Mouse (Mus musculus) gastrocnemius, adult 18-20 months (tissue): Measurements from ENCODE around the gene Olfr96. TPM values are rescaled to one million over a fixed set of nuclear protein-coding genes. Genes with fewer than 3 reads are reported as not detected.

Experiments used
- DNase-seq: peaks from one replicate; pipeline ENCODE4 v3.0.0; 2021; ENCODE audit warnings: low spot score
- total RNA-seq, 2 experiments: library from RNA; stranded (reverse); gene quantifications; 2 replicates each; pipeline ENCODE4 v1.2.3; 2021

Olfr96 gene
- total RNA-seq, 2 experiments from 2014 or later = not detected

GRCm38 (mm10) chr17:37270702-37271092 lies 50.8 kb downstream of the Olfr96 start:
- peak; percentile 58 for DNase-seq

GRCm38 (mm10) chr17:37275626-37276248 lies 55.8 kb downstream of the Olfr96 start:
- DNase-seq = no peak

Other genes starting within 250 kb of the Olfr96 start
- gene 2410137M14Rik, start 238.9 kb upstream of the Olfr96 start, total RNA-seq = under 1 TPM in 1 of 2 experiments, not detected in 1; 0.37 TPM
- gene H2-M5, start 230.6 kb upstream of the Olfr96 start, total RNA-seq = not detected
- gene Zfp57, start 219.0 kb upstream of the Olfr96 start, total RNA-seq = not detected
- not detected for gene Mog, start 196.7 kb upstream of the Olfr96 start, total RNA-seq
- gene Gabbr1, start 174.2 kb upstream of the Olfr96 start, total RNA-seq = 1 to 10 TPM; 5.5 to 8.2 TPM
- not detected for gene Olfr90, start 131.6 kb upstream of the Olfr96 start, total RNA-seq
- gene Olfr91, start 121.9 kb upstream of the Olfr96 start, total RNA-seq = not detected
- gene Olfr92, start 100.1 kb upstream of the Olfr96 start, total RNA-seq = not detected
- gene Olfr93, start 58.7 kb upstream of the Olfr96 start, total RNA-seq = not detected
- gene Ubd, start 26.3 kb upstream of the Olfr96 start, total RNA-seq = under 1 TPM in 1 of 2 experiments, not detected in 1; 0.74 TPM
- gene Olfr94, start 19.2 kb upstream of the Olfr96 start, total RNA-seq = not detected
- not detected for gene Olfr95, start 7.0 kb upstream of the Olfr96 start, total RNA-seq
- gene Olfr97, start 17.2 kb downstream of the Olfr96 start, total RNA-seq = not detected
- gene Olfr98, start 43.6 kb downstream of the Olfr96 start, total RNA-seq = not detected
- gene H2-M3, start 50.1 kb downstream of the Olfr96 start, total RNA-seq = 1 to 10 TPM in 1 of 2 experiments, under 1 TPM in 1; 0.94 to 1.9 TPM
- gene Olfr99, start 63.3 kb downstream of the Olfr96 start, total RNA-seq = not detected
- not detected for gene Olfr101, start 84.2 kb downstream of the Olfr96 start, total RNA-seq
- gene Olfr102, start 96.9 kb downstream of the Olfr96 start, total RNA-seq = not detected
- not detected for gene Olfr103, start 119.6 kb downstream of the Olfr96 start, total RNA-seq
- gene Olfr104-ps, start 139.4 kb downstream of the Olfr96 start, total RNA-seq = not detected
- gene Olfr105-ps, start 158.9 kb downstream of the Olfr96 start, total RNA-seq = not detected
- not detected for gene Olfr106-ps, start 170.2 kb downstream of the Olfr96 start, total RNA-seq
- gene Olfr107, start 179.1 kb downstream of the Olfr96 start, total RNA-seq = not detected
- gene Olfr108, start 225.3 kb downstream of the Olfr96 start, total RNA-seq = not detected
- gene Olfr109, start 238.8 kb downstream of the Olfr96 start, total RNA-seq = not detected